Mouse (Mus musculus): ENCODE measurements at regions not wholly inside any gene's neighbourhood (a gene's known extent, or its start where the extent isn't known, plus 50 kb on each side); places are given as distances from the start of the nearest gene placed in this dataset.

GRCm38 (mm10) chr1:190316175-190316574 lies 145.7 kb upstream of the Prox1 start:
- DNase-seq (ENCODE audit: low read depth, low spot score), result no peak

- no peak for DNase-seq (ENCODE audit: low read depth, low spot score)
Measured at GRCm38 (mm10) chr1:190309831-190310230, 139.3 kb upstream of the Prox1 start.

DNA sequence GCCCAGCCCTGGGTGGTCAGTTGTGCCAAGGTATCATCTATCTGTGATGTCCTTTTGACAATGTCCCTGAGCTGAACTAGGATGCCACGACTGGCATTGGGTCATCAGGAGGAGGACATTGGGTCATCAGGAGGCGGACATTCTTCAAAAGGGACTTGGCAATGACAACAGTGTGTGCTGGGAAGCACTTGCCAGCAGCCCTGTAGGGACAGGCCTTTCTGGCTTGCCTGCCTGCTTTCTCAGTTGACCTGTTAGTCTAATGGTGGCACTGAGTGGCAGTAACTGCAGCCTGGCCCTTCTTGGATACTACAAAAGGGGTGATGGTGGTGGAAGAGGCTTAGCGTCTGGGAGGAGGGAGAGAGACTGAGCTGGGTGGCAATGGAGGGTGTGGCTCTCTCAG lies 137.2 kb upstream of the Prox1 start:
- DNase-seq (ENCODE audit: low read depth, low spot score), result no peak

GRCm38 (mm10) chr1:190297666-190298327 lies 127.3 kb upstream of the Prox1 start:
- no peak for DNase-seq (ENCODE audit: low read depth, low spot score)

- no peak for DNase-seq (ENCODE audit: low read depth, low spot score)
Measured at GRCm38 (mm10) chr1:190290061-190290460, 119.5 kb upstream of the Prox1 start.

DNA sequence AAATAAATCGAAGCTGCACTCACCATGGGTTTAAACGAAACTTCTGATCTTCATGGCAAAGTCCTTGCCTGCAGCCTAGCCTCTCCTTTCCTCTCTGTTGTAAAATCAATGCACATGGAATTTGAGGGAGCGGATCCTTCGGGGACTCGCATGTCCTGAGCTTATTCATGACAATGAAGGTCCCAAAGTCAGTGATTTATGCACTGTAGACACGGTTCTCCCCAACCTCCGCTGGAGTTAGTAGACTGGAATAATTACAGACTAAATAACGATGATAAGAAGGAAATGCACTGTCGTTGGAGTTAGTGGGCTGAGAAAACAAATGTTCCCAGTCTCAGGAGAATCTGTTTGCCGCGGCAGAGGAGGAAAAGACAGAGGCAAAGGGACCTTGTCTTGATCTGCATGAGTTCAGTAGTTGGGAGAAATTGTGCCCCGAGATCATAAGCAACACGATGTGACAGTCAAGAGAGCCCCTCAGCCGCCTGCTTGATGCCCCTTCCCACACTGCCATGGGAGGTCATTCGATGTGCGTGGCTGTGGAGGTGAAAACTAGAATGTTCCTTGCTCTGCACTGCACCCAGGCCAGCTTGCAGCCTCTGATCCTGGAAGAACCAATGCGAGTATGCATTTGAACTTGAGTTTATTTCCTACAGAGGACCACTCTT lies 116.1 kb upstream of the Prox1 start:
- no peak for DNase-seq (ENCODE audit: low read depth, low spot score)

- DNase-seq (ENCODE audit: low read depth, low spot score), result no peak
Measured at GRCm38 (mm10) chr1:190285636-190286035, 115.1 kb upstream of the Prox1 start.

GRCm38 (mm10) chr1:190285049-190285448 lies 114.5 kb upstream of the Prox1 start:
- DNase-seq (ENCODE audit: low read depth, low spot score), result no peak

GRCm38 (mm10) chr1:190284138-190284537 lies 113.6 kb upstream of the Prox1 start:
- DNase-seq (ENCODE audit: low read depth, low spot score), result peak; percentile 22

DNA sequence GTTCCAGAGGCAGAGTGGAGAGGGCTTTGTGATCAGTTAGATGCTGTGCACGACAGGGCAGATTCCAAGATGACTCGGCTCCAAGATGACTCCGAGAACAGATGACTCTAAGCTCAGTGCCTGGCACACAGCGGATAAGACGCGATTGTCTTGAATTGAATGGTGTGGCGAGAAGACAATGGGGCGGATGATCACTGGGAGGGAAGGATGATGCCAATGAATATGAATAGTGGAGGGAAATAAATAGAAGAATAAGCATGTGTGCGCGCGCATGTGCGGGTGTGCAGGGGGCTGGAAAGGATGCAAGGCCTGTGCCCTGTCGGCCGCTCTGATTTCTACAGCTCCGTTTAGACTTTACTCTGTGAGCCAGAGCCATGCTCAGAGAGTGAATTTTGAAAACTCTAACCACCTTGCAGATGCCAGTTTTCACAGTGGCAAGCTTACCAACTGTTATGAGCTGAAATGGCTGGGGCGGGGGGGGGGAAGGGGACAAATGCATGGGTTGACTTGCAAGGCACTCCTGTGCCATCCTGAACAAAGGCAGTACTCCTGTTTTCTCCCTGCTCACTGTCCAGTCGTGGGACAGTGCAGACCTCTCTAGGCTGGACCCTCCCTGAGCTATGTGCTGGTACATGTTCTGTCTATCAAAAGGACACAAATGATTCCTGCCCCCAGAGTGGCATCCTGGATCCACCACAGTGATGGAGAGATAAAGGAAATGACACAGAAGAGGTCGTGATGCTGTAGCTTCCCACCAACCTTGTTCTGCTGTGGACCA lies 109.8 kb upstream of the Prox1 start:
- DNase-seq (ENCODE audit: low read depth, low spot score), result no peak

DNA sequence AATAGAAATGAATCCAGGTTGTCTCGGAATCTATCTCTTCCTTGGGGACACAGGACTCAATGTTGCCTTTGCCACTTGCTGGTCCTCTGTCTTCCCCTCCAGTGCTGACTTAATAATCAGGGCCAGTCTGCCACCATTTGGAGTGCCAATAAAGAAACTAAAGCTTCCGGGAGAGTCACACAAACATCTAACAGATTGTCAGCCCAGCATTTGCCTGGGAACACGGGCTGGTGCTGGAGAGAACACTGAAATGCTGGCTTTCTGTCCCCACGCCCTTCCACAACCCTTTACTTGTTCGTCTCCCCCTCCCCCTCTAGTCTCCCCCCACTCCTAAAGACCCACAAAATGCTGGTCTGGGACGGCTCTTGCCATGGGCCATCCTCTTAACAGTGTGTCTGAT lies 104.4 kb upstream of the Prox1 start:
- DNase-seq (ENCODE audit: low read depth, low spot score), result no peak

DNA sequence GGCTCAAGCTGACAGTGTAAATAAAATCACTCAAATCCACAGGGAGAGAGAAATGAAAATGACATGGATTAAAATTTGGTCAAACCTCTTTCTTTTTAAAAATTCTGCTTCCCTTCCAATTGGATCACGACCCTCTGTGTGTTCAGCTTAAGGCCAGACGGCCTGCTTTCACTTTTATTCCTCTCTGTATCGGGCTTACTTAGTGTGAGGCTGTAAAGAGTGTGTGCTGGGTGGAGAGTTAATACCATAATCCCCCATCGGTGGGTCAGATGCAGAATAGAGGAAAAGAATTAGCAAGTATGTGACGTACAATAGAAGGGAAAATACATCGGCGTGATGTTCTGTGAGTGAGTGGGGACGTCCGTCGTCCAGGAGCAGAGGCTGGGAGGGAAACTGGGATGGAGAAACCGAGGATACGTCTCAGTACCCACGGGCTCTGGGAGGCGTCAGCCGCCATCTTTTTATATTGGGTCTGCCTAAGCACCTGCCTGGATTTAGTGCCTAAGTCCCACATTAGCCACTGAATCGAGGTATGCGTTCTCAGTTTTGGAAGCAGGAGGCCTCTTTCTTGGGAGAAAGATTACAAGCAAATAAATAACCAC lies 100.4 kb upstream of the Prox1 start:
- DNase-seq (ENCODE audit: low read depth, low spot score), result no peak

GRCm38 (mm10) chr1:190269181-190269580 lies 98.7 kb upstream of the Prox1 start:
- no peak for DNase-seq (ENCODE audit: low read depth, low spot score)

GRCm38 (mm10) chr1:190265085-190265780 lies 94.7 kb upstream of the Prox1 start:
- no peak for DNase-seq (ENCODE audit: low read depth, low spot score)

GRCm38 (mm10) chr1:190264501-190264900 lies 94.0 kb upstream of the Prox1 start:
- DNase-seq (ENCODE audit: low read depth, low spot score), result no peak

DNA sequence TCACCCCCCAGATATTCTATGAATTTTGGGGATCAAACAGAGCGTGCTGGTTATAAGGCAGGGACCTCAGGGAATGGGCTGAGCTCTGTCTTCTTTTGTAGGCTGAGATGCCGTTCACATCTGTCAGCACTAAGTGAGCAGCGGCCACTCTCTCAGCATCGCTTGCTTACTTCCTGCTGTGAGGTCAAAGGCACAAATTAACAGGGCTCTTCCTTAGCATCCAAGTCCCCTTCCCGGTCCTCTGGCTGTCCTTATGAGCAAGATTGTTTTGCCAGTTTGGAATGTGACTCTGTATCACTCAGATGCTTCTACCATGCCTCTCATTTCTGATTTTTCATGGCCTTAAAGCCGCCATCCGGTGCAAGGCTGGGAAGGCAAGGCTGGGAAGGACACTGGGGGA lies 93.1 kb upstream of the Prox1 start:
- peak; percentile 49 for DNase-seq (ENCODE audit: low read depth, low spot score)

GRCm38 (mm10) chr1:190259576-190259975 lies 89.1 kb upstream of the Prox1 start:
- no peak for DNase-seq (ENCODE audit: low read depth, low spot score)

DNA sequence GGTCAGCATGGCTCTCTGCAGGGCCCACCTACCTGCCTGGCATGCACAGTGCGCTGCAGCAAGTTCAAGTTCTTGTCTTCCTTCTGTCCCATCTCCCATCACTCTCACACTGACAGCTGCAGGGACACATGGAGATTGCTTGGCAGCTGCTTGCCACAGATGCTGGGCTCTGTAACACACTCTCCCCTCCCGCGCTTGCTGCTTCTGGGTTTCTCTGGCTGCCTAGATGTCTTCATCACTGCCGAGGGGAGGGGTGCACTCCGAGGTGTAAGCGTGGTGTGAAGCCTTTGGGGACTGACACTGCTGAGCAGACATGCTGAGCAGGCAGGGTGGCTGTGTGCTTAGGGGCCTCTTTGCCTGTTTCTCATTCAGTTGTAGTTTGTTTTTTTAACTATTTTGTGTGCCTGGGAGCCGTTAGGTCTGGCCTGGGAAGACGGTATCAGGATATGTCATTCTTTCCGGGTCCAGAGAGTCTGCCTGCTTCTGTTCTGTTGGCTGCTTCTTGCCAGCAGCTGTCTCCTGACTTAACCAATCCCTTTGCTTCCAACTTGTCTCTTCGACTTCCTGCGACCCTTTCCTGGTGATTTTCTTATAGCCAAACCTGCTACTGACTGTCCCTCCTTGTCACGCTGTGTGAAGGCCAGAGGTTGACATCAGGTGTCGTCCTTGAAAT lies 80.2 kb upstream of the Prox1 start:
- peak; percentile 34 for DNase-seq (ENCODE audit: low read depth, low spot score)

DNA sequence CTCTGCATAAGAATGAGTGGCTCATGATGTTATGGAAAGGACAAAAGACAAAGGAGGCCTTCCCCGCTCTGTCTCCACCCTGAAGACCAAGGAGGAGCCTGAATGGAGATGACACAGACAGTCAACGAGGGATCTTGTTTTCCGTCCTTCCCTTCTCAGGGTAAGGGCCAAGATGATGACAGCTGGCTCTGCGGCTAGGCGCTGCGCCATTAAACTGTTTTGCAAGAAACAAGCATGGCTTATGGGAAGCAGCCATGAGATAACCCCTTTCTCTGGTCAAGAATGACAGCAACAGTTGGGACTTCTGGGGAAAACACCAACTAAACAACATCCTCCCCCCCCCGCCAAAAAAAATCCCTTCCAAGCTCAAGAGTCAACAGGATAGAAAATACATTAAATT lies 72.0 kb upstream of the Prox1 start:
- no peak for DNase-seq (ENCODE audit: low read depth, low spot score)

GRCm38 (mm10) chr1:190239796-190240195 lies 69.3 kb upstream of the Prox1 start:
- DNase-seq (ENCODE audit: low read depth, low spot score), result no peak

GRCm38 (mm10) chr1:190230866-190231265 lies 60.4 kb upstream of the Prox1 start:
- no peak for DNase-seq (ENCODE audit: low read depth, low spot score)
